ENCODE assay signal across 17 mouse cellular contexts in genomic region chr13:41459683-41460286, GRCm38 (mm10). TPM values are rescaled to one million over a fixed set of nuclear protein-coding genes. Genes with fewer than 3 reads are reported as not detected.
A peak's percentile ranks its signal among the peaks of the same experiment; 100 is the strongest.
DNase-seq lines count a peak whose midpoint lies in the region; ATAC-seq and TF ChIP-seq lines count a peak whose summit lies in the region.
"Had no signal": no experiment of that assay in that cellular context is flagged by ENCODE, and none has a peak within 500 bp of the region (broad histone marks: within the 10 kb centered on the region; RNA-seq: fewer than 3 reads in every experiment).

No protein-coding gene starts in this region.

- H3K79me2 ChIP-seq in heart, adult 2 months (replicated peaks; ENCODE audit: control insufficient read depth, insufficient read depth, low read length): no peaks in the 10 kb centered on the region

- ATAC-seq in lung, embryonic 16.5 days (ENCODE audit: low read depth): no peak
- peak; percentile 45 for ATAC-seq in common myeloid progenitor, adult 5-6 weeks (replicated peaks; ENCODE audit: low read depth, poor library complexity, severe bottlenecking)
- ATAC-seq in stomach, postnatal 0 days (ENCODE audit: low FRiP score, low TSS enrichment): no peak
- ATAC-seq: forebrain, postnatal 0 days; hindbrain, embryonic 16.5 days had no signal

- no peak overlapping the region for H3K9ac ChIP-seq in heart, adult 2 months (ENCODE audit: low read depth, low read length)
- no peak overlapping the region for H3K9ac ChIP-seq in lung, embryonic 16.5 days (ENCODE audit: low read length)
- H3K9ac ChIP-seq in stomach, postnatal 0 days (ENCODE audit: low read length): no peak overlapping the region
- H3K9ac ChIP-seq: forebrain, postnatal 0 days; lung, embryonic 14.5 days had no signal

- no peak for DNase-seq in heart, adult 2 months
- no peak for DNase-seq in heart, postnatal 4 days
- DNase-seq in lung, postnatal 4 days: no peak
- no peak for DNase-seq in stomach, postnatal 0 days (ENCODE audit: low spot score)
- no peak for DNase-seq in retina, postnatal 1 day
- no peak for DNase-seq in cerebellum, postnatal 10 days
- DNase-seq: adrenal gland, adult 2 months; cerebellum, adult 8-10 months; forebrain, postnatal 0 days; layer of hippocampus, adult 9-11 months; left cerebral cortex, postnatal 4 days; lung, embryonic 14.5 days; thymus, postnatal 4 days had no signal

- 72% methylated on average over 3 of the region's 3 CpGs for WGBS in heart, adult 2 months
- 88% methylated on average over 3 of the region's 3 CpGs for WGBS in lung, embryonic 16.5 days
- WGBS in stomach, postnatal 0 days: 90% methylated on average over 3 of the region's 3 CpGs

- peaks cover 16% of the 10 kb centered on the region for H3K36me3 ChIP-seq in heart, adult 2 months (ENCODE audit: control insufficient read depth, insufficient read depth, low read length)
- no peaks in the 10 kb centered on the region for H3K36me3 ChIP-seq in lung, embryonic 16.5 days (ENCODE audit: control insufficient read depth, insufficient read depth, low read length)
- H3K36me3 ChIP-seq in stomach, postnatal 0 days (ENCODE audit: control insufficient read depth, insufficient read depth, low read length): no peaks in the 10 kb centered on the region
- H3K36me3 ChIP-seq: midbrain, embryonic 10.5 days had no signal

- H3K4me2 ChIP-seq in lung, embryonic 16.5 days (ENCODE audit: low read depth, low read length): no peak overlapping the region
- H3K4me2 ChIP-seq in stomach, postnatal 0 days (replicated peaks; ENCODE audit: low read depth): no peak overlapping the region
- H3K4me2 ChIP-seq: lung, embryonic 14.5 days had no signal

- TF ChIP-seq POLR2A in heart, adult 2 months (IDR thresholded peaks at IDR 0.05; ENCODE audit: insufficient read depth, low read depth, low read length): no peak

- TF ChIP-seq EP300 in heart, adult 2 months (IDR thresholded peaks at IDR 0.05; ENCODE audit: insufficient read depth, low read depth, low read length): no peak
- no peak for TF ChIP-seq EP300 in stomach, postnatal 0 days (optimal IDR thresholded peaks at IDR 0.05)

- intact Hi-C loops in heart, adult 2 months (cut with DNase I): loop anchor here (2.0 to 5.0 kb wide), 2 partner anchors 102 to 157 kb away; no protein-coding TSS in a partner anchor

- H3K9me3 ChIP-seq in lung, embryonic 16.5 days (ENCODE audit: control insufficient read depth, low read length): no peaks in the 10 kb centered on the region
- H3K9me3 ChIP-seq in stomach, postnatal 0 days (ENCODE audit: control insufficient read depth, low read length): no peaks in the 10 kb centered on the region
- H3K9me3 ChIP-seq: midbrain, embryonic 10.5 days had no signal

- H3K27ac ChIP-seq in heart, adult 2 months: peak overlapping the region; percentile 31
- peak overlapping the region; percentile 91 for H3K27ac ChIP-seq in lung, embryonic 16.5 days (ENCODE audit: low read length)
- H3K27ac ChIP-seq in stomach, postnatal 0 days (replicated peaks): no peak overlapping the region
- H3K27ac ChIP-seq: midbrain, embryonic 10.5 days had no signal

- peak; percentile 50 for TF ChIP-seq CTCF in heart, adult 2 months (IDR thresholded peaks at IDR 0.05)
- TF ChIP-seq CTCF in stomach, postnatal 0 days (IDR thresholded peaks at IDR 0.05; ENCODE audit: low read depth): peak; percentile 35

- peaks cover 32% of the 10 kb centered on the region for H3K4me1 ChIP-seq in heart, adult 2 months (ENCODE audit: control insufficient read depth, insufficient read depth, low read length)
- H3K4me1 ChIP-seq in lung, embryonic 16.5 days (replicated peaks; ENCODE audit: control insufficient read depth, insufficient read depth, low read length): peaks cover 34% of the 10 kb centered on the region
- H3K4me1 ChIP-seq in stomach, postnatal 0 days (replicated peaks; ENCODE audit: control insufficient read depth, insufficient read depth): peaks cover 5% of the 10 kb centered on the region; the same call in 1 of the 2 replicates

- no peak overlapping the region for H3K4me3 ChIP-seq in heart, adult 2 months
- H3K4me3 ChIP-seq in lung, embryonic 16.5 days (ENCODE audit: low read length): no peak overlapping the region
- H3K4me3 ChIP-seq in stomach, postnatal 0 days (ENCODE audit: low read depth, low read length): no peak overlapping the region
- H3K4me3 ChIP-seq: midbrain, embryonic 10.5 days had no signal

- no peaks in the 10 kb centered on the region for H3K27me3 ChIP-seq in heart, adult 2 months (ENCODE audit: control insufficient read depth, insufficient read depth, low read length)
- H3K27me3 ChIP-seq in lung, embryonic 16.5 days (ENCODE audit: control insufficient read depth, insufficient read depth, low read depth, low read length): no peaks in the 10 kb centered on the region
- H3K27me3 ChIP-seq in stomach, postnatal 0 days (ENCODE audit: control insufficient read depth, insufficient read depth, low read length): no peaks in the 10 kb centered on the region

RNA-seq across cellular contexts. Expression of gene Nedd9, which starts 27.4 kb away (rescaled TPM):
- total RNA-seq in heart, adult 2 months (2021): 10 to 100 TPM; 26.7 to 28.9 TPM
- 15.2 and 24.7 TPM in 2 replicates for polyA plus RNA-seq in heart, adult 2 months (2012; rRNA removed)
- 10 to 100 TPM; 40.2 to 40.3 TPM for total RNA-seq in heart, postnatal 4 days (2021)
- 76.1 and 77.6 TPM in 2 replicates for polyA plus RNA-seq in lung, embryonic 16.5 days (2015; fragmentation: Nextera tagmentation; extraction: Ambion mirVana)
- total RNA-seq in common myeloid progenitor, adult 5-6 weeks (2017): 6.4 and 7.3 TPM in 2 replicates
- 17.1 and 20.3 TPM in 2 replicates for polyA plus RNA-seq in stomach, postnatal 0 days (2015; fragmentation: Nextera tagmentation; extraction: Ambion mirVana)
